Mouse (Mus musculus): Measurements from ENCODE around the gene Alg9.

DNA sequence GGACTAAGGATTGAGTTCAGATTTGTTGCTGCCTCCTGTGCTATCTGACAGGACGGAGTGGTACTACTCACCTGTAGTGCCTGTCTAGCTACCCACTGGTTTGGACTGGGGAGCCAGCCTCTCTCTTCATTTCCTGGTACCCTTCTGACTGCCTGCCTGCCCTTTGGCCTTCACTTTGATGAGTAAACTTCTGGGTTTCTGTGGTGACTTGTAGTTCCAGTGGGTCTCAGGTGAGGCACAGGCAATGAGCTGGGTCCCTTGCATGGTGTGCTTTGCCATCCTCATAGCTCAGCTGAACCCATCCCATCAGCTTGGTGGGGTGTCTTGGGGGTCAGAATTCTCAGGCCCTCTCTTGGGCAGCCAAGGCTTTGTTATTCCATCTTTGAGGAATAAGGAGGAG lies 112.1 kb downstream of the Alg9 start:
- TF ChIP-seq CTCF (IDR thresholded peaks at IDR 0.05; ENCODE audit: control insufficient read depth, insufficient read depth, insufficient read length) = no peak
- no peak for TF ChIP-seq MAX (IDR thresholded peaks at IDR 0.05)
- no peak for TF ChIP-seq USF1 (IDR thresholded peaks at IDR 0.05; ENCODE audit: low read depth)
- no peak for TF ChIP-seq MYOD1 (IDR thresholded peaks at IDR 0.05; ENCODE audit: control insufficient read depth, insufficient read length, low read depth)
- TF ChIP-seq CEBPB (IDR thresholded peaks at IDR 0.05; ENCODE audit: low read depth) = no peak
- TF ChIP-seq MYOG (IDR thresholded peaks at IDR 0.05; ENCODE audit: control insufficient read depth, extremely low read depth, insufficient read length) = no peak

Measured in C2C12 (cell line).